Mouse (Mus musculus) forebrain, embryonic 14.5 days (tissue): ENCODE measurements at regions not wholly inside any gene's neighbourhood (a gene's known extent, or its start where the extent isn't known, plus 50 kb on each side); places are given as distances from the start of the nearest gene placed in this dataset.

Experiments
- ATAC-seq: fragments of 200-750 bp; cut with Nextera tagmentation; 2 replicates; pipeline ENCODE4 v1.8.0; 2017; ENCODE audit warnings: mild to moderate bottlenecking, moderate library complexity
- DNase-seq: peaks from one replicate; pipeline ENCODE4 v3.0.0-alpha.2; 2015; ENCODE audit warnings: low spot score
- H3K27ac ChIP-seq: fragments of 300-500 bp; sonication (generic); 2 replicates; pipeline ENCODE4 v1.5.1; 2014; ENCODE audit warnings: low read depth, mild to moderate bottlenecking, control low read depth, low read length, moderate library complexity
- H3K27me3 ChIP-seq: fragments of 300-500 bp; sonication (generic); replicated peaks from 2 replicates; pipeline ENCODE4 v1.6.1; 2014; ENCODE audit warnings: low read length, control low read depth, mixed read lengths; ENCODE audit not compliant: control insufficient read depth, insufficient read depth
- H3K36me3 ChIP-seq: fragments of 300-500 bp; sonication (generic); 2 replicates; pipeline ENCODE4 v1.6.1; 2014; ENCODE audit warnings: low read length, control low read depth; ENCODE audit not compliant: control insufficient read depth, insufficient read depth
- H3K4me1 ChIP-seq: fragments of 300-500 bp; sonication (generic); 2 replicates; pipeline ENCODE4 v1.6.1; 2014; ENCODE audit warnings: antibody characterized with exemption, low read length, control low read depth; ENCODE audit not compliant: control insufficient read depth, insufficient read depth
- H3K4me2 ChIP-seq: fragments of 300-500 bp; sonication (generic); 2 replicates; pipeline ENCODE4 v1.6.1; 2014; ENCODE audit warnings: mild to moderate bottlenecking, control low read depth, low read length
- H3K4me3 ChIP-seq: fragments of 300-500 bp; sonication (generic); 2 replicates; pipeline ENCODE4 v1.5.1; 2014; ENCODE audit warnings: low read depth, low read length, control low read depth
- H3K9ac ChIP-seq: fragments of 300-500 bp; sonication (generic); 2 replicates; pipeline ENCODE4 v1.6.1; 2014; ENCODE audit warnings: mild to moderate bottlenecking, low read length, control low read depth, moderate library complexity
- H3K9me3 ChIP-seq: fragments of 300-500 bp; sonication (generic); replicated peaks from 2 replicates; pipeline ENCODE4 v1.6.1; 2016; ENCODE audit warnings: low read length, control low read depth, mixed read lengths; ENCODE audit not compliant: control insufficient read depth
- WGBS: fragments of 180-500 bp; shearing (Covaris S2); extraction: QIAGEN DNeasy Blood & Tissue Kit; methylation state at CpG from one replicate; pipeline ENCODE4 v1.1.7; 2014; 5-methylcytosine and 5-hydroxymethylcytosine counted together

GRCm38 (mm10) chr16:71267191-71267590 lies 953.4 kb downstream of the Gbe1 start:
- Histone ChIP-seq H3K27me3 (no peaks in the 10 kb centered on the region), H3K4me3 (no peak overlapping the region), H3K36me3 (no peaks in the 10 kb centered on the region), H3K27ac (no peak overlapping the region), H3K4me2 (no peak overlapping the region), H3K9me3 (no peaks in the 10 kb centered on the region), H3K9ac (no peak overlapping the region), H3K4me1 (no peaks in the 10 kb centered on the region)
- WGBS: 2% methylated on average over 5 of the region's 5 CpGs
- DNase-seq (peak; percentile 72), ATAC-seq (peak; percentile 75)
